Mouse (Mus musculus) MN1 (cell line): ENCODE measurements at regions not wholly inside any gene's neighbourhood (a gene's known extent, or its start where the extent isn't known, plus 50 kb on each side); places are given as distances from the start of the nearest gene placed in this dataset.

Experiments used
- DNase-seq: peaks from one replicate; pipeline ENCODE4 v3.0.0-alpha.2; 2016; ENCODE audit warnings: low spot score

GRCm38 (mm10) chr15:70982719-70983118 lies 2851.6 kb upstream of the Gm6569 start:
- no peak for DNase-seq

DNA sequence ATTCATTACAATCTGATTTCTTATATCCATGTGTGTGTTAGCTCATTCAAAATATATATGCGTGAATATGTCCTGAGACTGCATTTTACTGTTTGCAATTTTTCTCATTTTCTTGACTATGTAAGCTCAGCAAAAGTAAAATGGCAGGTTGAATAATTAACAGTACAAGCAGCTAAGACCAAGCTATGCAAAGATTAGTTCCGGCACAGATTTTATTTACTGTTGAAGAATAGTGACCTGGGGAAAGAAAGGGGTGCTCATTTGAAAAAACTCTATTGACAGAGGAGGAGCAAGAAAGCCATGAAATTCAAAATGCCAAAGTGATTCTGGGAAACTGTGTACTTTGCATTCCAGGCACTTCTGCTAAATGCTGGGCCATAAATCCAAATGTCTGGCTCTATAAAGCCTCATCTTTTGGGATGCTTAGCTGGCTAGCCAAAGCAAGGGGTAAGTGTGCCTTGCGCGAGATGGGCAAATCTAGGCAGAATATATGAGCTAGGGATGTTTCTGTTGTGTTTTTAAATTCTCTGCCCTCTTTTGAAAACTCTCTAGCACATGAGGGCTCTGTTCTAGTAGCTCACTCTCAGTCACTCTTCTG lies 2846.3 kb upstream of the Gm6569 start:
- DNase-seq, result no peak

DNA sequence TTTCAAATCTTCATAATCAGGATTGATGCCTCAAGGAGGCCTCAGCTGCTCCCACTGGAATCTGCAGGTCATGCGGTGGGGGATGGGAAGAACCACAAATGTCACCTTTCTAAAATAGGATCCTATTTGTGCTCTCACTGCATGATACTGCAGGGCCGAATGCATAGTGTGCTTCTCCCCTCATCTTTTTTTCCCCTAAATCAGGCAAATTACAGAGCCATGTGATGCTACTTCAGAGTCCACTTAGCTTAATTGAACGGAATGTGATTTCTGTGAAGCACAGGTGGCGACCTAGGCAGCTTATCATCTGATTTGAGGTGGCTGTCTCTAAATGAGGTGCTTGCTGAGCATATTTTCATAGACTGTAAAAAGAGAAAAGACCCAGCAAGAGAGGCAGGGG lies 2841.0 kb upstream of the Gm6569 start:
- DNase-seq, result no peak

- no peak for DNase-seq
These were observed 2824.0 kb upstream of the Gm6569 start for GRCm38 (mm10) chr15:71010362-71010761.

GRCm38 (mm10) chr15:71010773-71011172 lies 2823.6 kb upstream of the Gm6569 start:
- DNase-seq, result no peak

GRCm38 (mm10) chr15:71054251-71054852 lies 2780.0 kb upstream of the Gm6569 start:
- DNase-seq, result no peak

- no peak for DNase-seq
These were observed 2747.9 kb upstream of the Gm6569 start for GRCm38 (mm10) chr15:71086367-71086997.

- DNase-seq, result no peak
These were observed 2735.2 kb upstream of the Gm6569 start for GRCm38 (mm10) chr15:71099111-71099510.

DNA sequence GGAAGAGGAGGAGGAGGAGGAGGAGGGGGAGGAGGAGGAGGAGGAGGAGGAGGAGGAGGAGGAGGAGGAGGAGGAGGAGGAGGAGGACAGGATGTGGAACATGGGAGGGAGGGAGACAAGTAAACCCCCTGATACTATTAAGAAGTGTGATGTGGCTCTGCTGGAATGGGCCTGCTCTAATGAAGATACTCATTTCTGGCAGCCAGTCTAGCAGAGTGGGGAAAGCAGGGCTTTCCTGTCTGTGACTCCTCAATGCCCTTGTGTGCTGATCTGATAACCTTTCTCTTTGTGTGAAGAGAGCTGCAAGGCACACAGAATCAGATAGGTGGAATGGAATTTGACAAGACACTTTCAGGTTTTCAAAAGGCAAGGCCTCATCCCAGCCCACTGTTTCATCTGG lies 2704.6 kb upstream of the Gm6569 start:
- no peak for DNase-seq

GRCm38 (mm10) chr15:71157680-71158079 lies 2676.7 kb upstream of the Gm6569 start:
- no peak for DNase-seq

DNA sequence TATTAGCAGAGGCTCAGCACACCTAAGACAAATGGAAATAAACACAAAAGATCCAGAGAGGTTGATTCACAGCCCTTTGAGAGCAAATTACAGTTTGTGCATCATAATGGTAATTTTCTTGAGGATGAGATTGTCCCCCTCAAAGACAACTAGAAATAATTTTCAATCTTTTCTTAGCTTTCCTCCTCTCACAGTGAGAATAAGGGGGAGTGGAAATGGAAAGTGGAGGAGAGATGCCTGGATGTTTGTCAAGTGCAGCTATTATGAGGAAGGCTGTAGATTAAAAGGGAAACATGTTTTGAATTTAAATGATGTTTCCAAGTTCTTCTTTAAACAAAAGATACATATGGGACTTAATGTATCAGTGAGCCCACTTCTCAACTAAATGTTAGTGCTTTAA lies 2672.3 kb upstream of the Gm6569 start:
- DNase-seq, result no peak

GRCm38 (mm10) chr15:71195011-71195739 lies 2639.2 kb upstream of the Gm6569 start:
- no peak for DNase-seq

DNA sequence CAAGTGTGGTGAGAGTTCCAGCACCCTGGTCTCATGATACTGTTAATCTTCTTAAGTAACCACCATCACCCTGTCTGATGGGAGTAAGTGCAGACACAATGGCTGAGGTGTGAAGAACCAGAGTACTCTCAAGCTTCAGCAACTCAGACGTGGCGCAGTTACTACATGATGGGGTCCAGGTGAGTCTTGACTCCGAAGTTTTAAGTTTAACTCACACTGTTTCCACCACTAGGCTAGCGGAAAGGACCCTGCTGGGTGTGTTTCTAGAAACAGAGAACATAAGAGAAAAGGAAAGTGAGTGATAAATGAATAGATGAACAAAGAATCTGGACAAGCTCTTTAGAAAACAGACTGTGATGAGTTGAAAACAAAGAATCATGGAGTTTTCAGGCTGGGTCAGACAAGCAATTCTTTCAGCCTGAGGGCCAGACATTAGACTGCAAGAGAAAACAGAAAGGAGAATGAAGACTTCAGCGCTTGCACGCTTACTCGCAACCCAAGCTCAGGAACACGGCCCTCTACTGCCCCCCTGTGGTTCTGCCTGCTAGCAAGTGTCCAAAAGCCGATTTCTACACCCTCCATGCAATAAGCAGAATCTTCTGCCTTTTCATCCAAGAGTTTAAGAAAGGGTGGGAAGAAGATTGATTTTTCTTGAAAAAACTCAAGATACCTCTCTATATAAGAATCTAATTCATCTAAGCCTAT lies 2593.6 kb upstream of the Gm6569 start:
- peak; percentile 28 for DNase-seq

DNA sequence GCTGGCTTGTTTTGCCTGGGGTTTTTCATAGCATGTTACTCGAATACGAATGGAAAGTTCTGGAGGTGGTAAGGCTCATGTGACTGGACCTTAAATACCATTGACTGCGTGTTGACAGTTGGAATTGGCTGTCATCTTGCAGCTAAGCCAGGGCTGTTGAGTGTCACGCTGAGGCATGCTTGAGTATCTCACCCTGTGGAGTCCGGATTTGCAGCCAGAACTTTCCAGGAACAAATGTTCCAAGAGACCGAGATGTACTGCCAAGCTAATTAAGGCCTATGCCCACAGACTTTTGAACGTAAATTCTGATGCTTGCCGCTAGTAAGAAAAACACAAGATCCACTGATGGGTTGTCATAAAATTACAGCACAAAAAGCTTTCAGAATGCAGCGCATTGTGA lies 2590.8 kb upstream of the Gm6569 start:
- DNase-seq, result no peak

GRCm38 (mm10) chr15:71275876-71276565 lies 2558.3 kb upstream of the Gm6569 start:
- no peak for DNase-seq

- DNase-seq, result no peak
These were observed 2557.8 kb upstream of the Gm6569 start for GRCm38 (mm10) chr15:71276566-71276912.

GRCm38 (mm10) chr15:71277388-71277787 lies 2557.0 kb upstream of the Gm6569 start:
- DNase-seq, result no peak

DNA sequence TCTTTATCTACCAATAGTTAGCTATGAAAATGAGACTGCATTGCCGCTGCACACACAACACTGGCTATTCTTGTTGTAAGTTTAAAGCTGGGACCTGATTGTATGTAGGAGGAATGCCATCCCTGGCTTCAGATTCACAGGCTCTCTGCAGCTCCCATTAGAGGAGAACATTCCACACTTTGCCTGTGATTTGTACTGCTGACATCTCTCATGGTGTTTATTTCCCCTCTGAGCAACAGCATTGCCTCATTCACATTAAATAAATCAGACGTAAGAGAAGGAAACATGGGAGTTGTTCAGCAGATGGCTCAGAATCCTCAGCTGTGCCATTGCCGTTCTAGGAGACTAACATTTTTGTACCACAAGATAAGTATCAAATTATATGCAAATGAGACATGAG lies 2550.6 kb upstream of the Gm6569 start:
- DNase-seq, result no peak

DNA sequence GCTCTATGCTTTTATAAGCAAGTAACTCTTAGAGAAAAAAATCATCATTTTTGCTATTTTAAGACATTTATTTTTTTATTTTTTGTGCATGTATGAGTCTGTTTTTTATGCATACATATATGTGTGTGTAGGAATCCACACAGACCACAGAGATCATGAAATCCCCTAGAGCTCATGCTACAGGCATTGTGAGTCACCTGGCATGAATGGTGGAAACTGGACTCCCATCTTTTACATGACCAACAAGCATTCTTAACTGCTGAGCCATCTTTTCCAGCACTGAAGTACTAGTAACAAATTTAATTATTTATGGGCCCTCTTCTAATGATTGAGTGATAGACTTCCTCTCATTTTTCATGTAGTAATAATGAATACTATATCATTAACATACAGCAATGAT lies 2531.8 kb upstream of the Gm6569 start:
- DNase-seq, result no peak

- DNase-seq, result no peak
These were observed 2524.1 kb upstream of the Gm6569 start for GRCm38 (mm10) chr15:71310230-71310629.

- DNase-seq, result no peak
These were observed 2507.8 kb upstream of the Gm6569 start for GRCm38 (mm10) chr15:71326596-71326995.
